Mouse (Mus musculus) ES-E14 (cell line): Measurements from ENCODE around the gene Schip1. TPM values are rescaled to one million over a fixed set of nuclear protein-coding genes. Genes with fewer than 3 reads are reported as not detected.

Experiments
- DNase-seq: peaks from one replicate; pipeline ENCODE4 v3.0.0-alpha.2; 2013; ENCODE audit warnings: low read depth, low spot score
- H3K27ac ChIP-seq: 2 replicates; pipeline ENCODE4 v1.5.1; 2012; ENCODE audit warnings: low read depth, mild to moderate bottlenecking, low read length, moderate library complexity, mixed read lengths; ENCODE audit not compliant: poor library complexity, insufficient read depth, severe bottlenecking
- H3K36me3 ChIP-seq: 2 replicates; pipeline ENCODE4 v1.6.1; 2012; ENCODE audit warnings: mild to moderate bottlenecking, low read length, moderate library complexity, mixed read lengths; ENCODE audit not compliant: control insufficient read depth, poor library complexity, insufficient read depth, severe bottlenecking
- H3K4me1 ChIP-seq, 2 experiments: fragments of 150-350 bp in 1 of 2; sonication (generic) in 1 of 2; 2 replicates each; pipeline ENCODE4 v1.6.1; 2012; ENCODE audit warnings: low read length in 2 of 2, mild to moderate bottlenecking in 1 of 2, mixed read lengths in 1 of 2; ENCODE audit not compliant: control insufficient read depth in 2 of 2, insufficient read depth in 2 of 2, poor library complexity in 1 of 2
- H3K4me3 ChIP-seq, 2 experiments: fragments of 150-350 bp in 1 of 2; sonication (generic) in 1 of 2; 2 replicates each; pipeline ENCODE4 v1.5.1; 2012; ENCODE audit warnings: low read length in 2 of 2, low read depth in 1 of 2, mild to moderate bottlenecking in 1 of 2, mixed read lengths in 1 of 2; ENCODE audit not compliant: insufficient read depth in 1 of 2, poor library complexity in 1 of 2, severe bottlenecking in 1 of 2
- H3K9ac ChIP-seq: 2 replicates; pipeline ENCODE4 v1.6.1; 2012; ENCODE audit warnings: low read depth, mild to moderate bottlenecking, low read length, mixed read lengths; ENCODE audit not compliant: poor library complexity, insufficient read depth, severe bottlenecking
- H3K9me3 ChIP-seq: fragments of 150-350 bp; sonication (generic); 2 replicates; pipeline ENCODE4 v1.6.1; 2012; ENCODE audit warnings: low read depth, mild to moderate bottlenecking, low read length; ENCODE audit not compliant: control insufficient read depth, insufficient read depth
- CHD2 ChIP-seq: IDR thresholded peaks from 2 replicates; pipeline ENCODE4 v1.6.1; 2014; ENCODE audit warnings: mild to moderate bottlenecking, low read depth, low read length, inconsistent platforms
- HCFC1 ChIP-seq: IDR thresholded peaks from 2 replicates; pipeline ENCODE4 v1.6.1; 2012; ENCODE audit warnings: low read length, inconsistent platforms, borderline replicate concordance; ENCODE audit not compliant: insufficient read depth
- MAFK ChIP-seq: IDR thresholded peaks from 2 replicates; pipeline ENCODE4 v1.6.1; 2014; ENCODE audit warnings: mild to moderate bottlenecking, low read depth, low read length, inconsistent platforms; ENCODE audit not compliant: insufficient read depth
- ZC3H11A ChIP-seq: IDR thresholded peaks from 2 replicates; pipeline ENCODE4 v1.6.1; 2012; ENCODE audit warnings: low read depth, mild to moderate bottlenecking, inconsistent platforms, low read length, borderline replicate concordance
- ZNF384 ChIP-seq: IDR thresholded peaks from 2 replicates; pipeline ENCODE4 v1.6.1; 2012; ENCODE audit warnings: low read depth, low read length, inconsistent platforms
- in situ Hi-C, 2 experiments: fragments of 600-800 bp; cut with MboI; formaldehyde crosslinking; loops; one replicate each; pipeline ENCODE4 v1.15.1; 2025; ENCODE audit warnings: low sequenced_read_pairs in 2 of 2, inconsistent platforms in 1 of 2; ENCODE audit not compliant: unreplicated experiment in 2 of 2
- total RNA-seq: library from RNA; depleted of rRNA; stranded (reverse); fragments of 300-350 nt; gene quantifications from 2 replicates; pipeline ENCODE4 v1.2.3, GENCODE M21; 2012

Schip1 gene
- total RNA-seq, 1 experiment, result 38.3 TPM

DNA sequence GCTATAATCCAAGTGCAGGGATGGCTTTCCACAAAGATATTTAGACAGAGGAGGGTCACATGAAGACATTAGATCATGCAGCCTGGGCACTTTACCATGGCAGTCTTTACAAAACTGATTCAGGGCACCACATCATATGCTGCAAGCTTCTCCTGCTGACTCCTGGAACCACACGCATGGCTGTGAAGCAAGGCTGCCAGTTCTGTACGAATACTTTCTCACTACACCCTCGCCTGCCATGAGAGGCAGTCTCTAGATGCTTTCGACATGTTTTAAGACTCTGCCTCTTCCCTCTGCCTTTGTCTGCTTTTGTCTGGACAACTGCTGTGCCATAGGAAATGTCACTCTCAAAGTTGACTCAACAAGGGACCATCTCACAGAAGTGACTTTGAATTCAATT, 145.8 kb downstream of the Schip1 start:
- DNase-seq, result no peak
- H3K9me3 ChIP-seq, result no peaks in the 10 kb centered on the region
- in situ Hi-C loops, result no loop called here
- H3K9ac ChIP-seq, result no peak overlapping the region
- no peaks in the 10 kb centered on the region for H3K4me1 ChIP-seq
- TF ChIP-seq ZC3H11A (no peak), CHD2 (no peak), MAFK (no peak), HCFC1 (no peak), ZNF384 (no peak)
- H3K36me3 ChIP-seq, result no peaks in the 10 kb centered on the region
- no peak overlapping the region for H3K27ac ChIP-seq
- no peak overlapping the region for H3K4me3 ChIP-seq

DNA sequence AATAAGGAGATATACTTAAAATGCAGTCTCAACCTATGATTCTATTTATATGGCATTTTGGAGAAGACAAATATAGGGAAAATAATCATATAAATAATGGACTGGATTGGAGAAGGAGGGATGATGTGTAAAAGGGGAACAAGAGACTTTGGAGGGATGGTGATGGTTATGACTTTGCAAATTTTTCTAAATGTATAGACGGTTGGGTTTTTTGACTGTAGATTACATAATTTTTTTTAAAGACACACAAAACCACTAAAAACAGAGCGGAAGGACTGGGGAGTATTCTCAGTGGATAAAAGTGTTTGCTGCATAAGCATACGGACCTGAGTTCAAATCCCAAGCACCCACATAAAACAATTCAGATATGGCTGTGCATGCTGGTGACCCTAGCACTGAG, 156.8 kb downstream of the Schip1 start:
- no peak overlapping the region for H3K27ac ChIP-seq
- no peak for TF ChIP-seq HCFC1
- no peak overlapping the region for H3K9ac ChIP-seq
- no peaks in the 10 kb centered on the region for H3K4me1 ChIP-seq
- no peak overlapping the region for H3K4me3 ChIP-seq
- no peaks in the 10 kb centered on the region for H3K9me3 ChIP-seq
- no peaks in the 10 kb centered on the region for H3K36me3 ChIP-seq
- DNase-seq, result no peak
- in situ Hi-C loops, result no loop called here

DNA sequence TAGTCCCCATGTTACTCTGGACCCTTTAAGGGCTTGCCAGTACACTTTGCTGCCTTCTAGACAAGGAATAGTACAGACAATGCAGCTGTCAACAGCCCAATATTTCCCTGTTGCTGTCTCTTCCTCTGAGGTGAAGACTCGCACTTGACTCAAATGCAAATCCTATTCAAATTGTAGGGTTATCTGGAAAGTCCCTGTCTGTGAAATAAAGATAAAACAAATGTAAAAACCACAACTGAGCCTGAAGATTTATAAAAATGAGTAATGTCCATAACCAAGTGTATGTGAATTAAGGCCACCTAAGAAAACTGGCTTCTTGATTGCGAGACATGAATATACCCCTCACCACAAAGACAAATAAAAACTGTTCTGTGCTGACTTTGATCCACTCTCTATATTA, 175.3 kb downstream of the Schip1 start:
- Histone ChIP-seq H3K4me1 (0 out of 4 replicates have a peak, but pooled peaks cover 0 to 2% of the 10 kb centered on the region in 2 experiments), H3K27ac (no peak overlapping the region), H3K36me3 (no peaks in the 10 kb centered on the region), H3K9me3 (no peaks in the 10 kb centered on the region), H3K4me3 (no peak overlapping the region), H3K9ac (no peak overlapping the region)
- TF ChIP-seq ZC3H11A (no peak), HCFC1 (no peak), ZNF384 (no peak), MAFK (no peak), CHD2 (no peak)
- in situ Hi-C loops, result no loop called here
- DNase-seq, result no peak

DNA sequence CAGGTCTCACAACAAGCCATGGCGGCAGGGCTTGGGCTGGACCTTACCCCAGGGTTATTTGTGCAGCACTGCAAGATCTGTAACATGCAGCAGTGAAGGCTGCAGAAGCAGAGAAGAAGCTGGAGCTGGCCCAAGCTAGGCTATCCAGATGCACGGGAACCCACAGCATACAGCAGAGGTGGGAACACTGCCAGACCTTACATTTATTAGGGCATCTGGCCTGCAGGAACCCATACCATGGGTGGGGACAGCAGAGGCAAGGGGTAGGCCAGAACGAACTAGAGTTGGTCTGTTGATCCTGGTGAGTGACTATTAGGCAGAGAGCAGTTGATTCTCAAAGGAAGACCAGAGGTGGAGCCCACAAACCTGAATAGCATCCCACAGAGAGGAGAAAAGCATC, 178.6 kb downstream of the Schip1 start:
- in situ Hi-C loops, result no loop called here
- H3K9ac ChIP-seq, result no peak overlapping the region
- H3K4me1 ChIP-seq, result peaks cover 2 to 11% of the 10 kb centered on the region in 2 experiments; a peak in 1 of 4 replicates
- TF ChIP-seq ZNF384, result no peak
- no peak overlapping the region for H3K4me3 ChIP-seq
- DNase-seq, result no peak
- no peaks in the 10 kb centered on the region for H3K36me3 ChIP-seq
- H3K9me3 ChIP-seq, result no peaks in the 10 kb centered on the region
- no peak overlapping the region; the same call in 1 of the 2 replicates for H3K27ac ChIP-seq

DNA sequence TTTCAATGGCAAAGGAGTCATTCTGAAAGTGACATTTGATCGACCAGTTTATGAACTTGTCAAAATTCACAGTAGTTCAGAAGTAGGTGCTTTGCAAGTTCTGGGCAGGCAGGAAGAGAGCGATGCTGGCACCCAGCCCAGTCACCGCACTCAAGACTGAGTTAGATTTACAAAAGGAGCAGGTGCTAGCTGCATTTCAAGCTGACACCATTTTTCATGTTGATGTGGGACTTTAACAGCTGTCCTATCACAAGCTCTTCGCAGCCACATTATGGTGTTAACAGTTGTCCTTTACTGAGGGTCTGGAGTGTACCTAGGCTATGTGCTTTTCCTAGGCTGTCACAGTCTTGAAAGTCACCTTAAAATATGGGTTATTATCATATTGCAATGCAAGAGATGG, 181.6 kb downstream of the Schip1 start:
- Histone ChIP-seq H3K36me3 (no peaks in the 10 kb centered on the region), H3K4me3 (no peak overlapping the region), H3K27ac (no peak overlapping the region), H3K9ac (no peak overlapping the region), H3K9me3 (no peaks in the 10 kb centered on the region), H3K4me1 (peaks cover 2 to 11% of the 10 kb centered on the region in 2 experiments; a peak in 1 of 4 replicates)
- in situ Hi-C loops, result no loop called here
- no peak for DNase-seq
- TF ChIP-seq HCFC1 (no peak), ZNF384 (no peak), ZC3H11A (no peak), CHD2 (no peak), MAFK (no peak)
